Mouse (Mus musculus): ENCODE results near the gene Larp1b. TPM values are rescaled to one million over a fixed set of nuclear protein-coding genes. Genes with fewer than 3 reads are reported as not detected.

Gene Larp1b
- polyA plus RNA-seq, 1 experiment from 2014 or later: 16.0 TPM

GRCm38 (mm10) chr3:40980758-40981157 is 31.1 kb downstream of the Larp1b start:
- Histone ChIP-seq H3K9ac (no peak overlapping the region), H3K4me2 (no peak overlapping the region), H3K4me1 (replicated peaks) (no peaks in the 10 kb centered on the region), H3K9me3 (replicated peaks) (no peaks in the 10 kb centered on the region), H3K27me3 (no peaks in the 10 kb centered on the region), H3K36me3 (no peaks in the 10 kb centered on the region), H3K27ac (no peak overlapping the region), H3K4me3 (no peak overlapping the region)
- no peak for ATAC-seq (replicated peaks; ENCODE audit: insufficient number of reproducible peaks, insufficient read depth, low FRiP score, low read depth)

GRCm38 (mm10) chr3:40987539-40987938 is 37.9 kb downstream of the Larp1b start:
- H3K4me3 ChIP-seq: no peak overlapping the region
- H3K27me3 ChIP-seq: no peaks in the 10 kb centered on the region
- no peaks in the 10 kb centered on the region for H3K36me3 ChIP-seq
- no peak for ATAC-seq (replicated peaks; ENCODE audit: insufficient number of reproducible peaks, insufficient read depth, low FRiP score, low read depth)
- no peak overlapping the region for H3K27ac ChIP-seq
- no peaks in the 10 kb centered on the region for H3K4me1 ChIP-seq (replicated peaks)
- H3K4me2 ChIP-seq: no peak overlapping the region
- 73% methylated on average over 5 of the region's 5 CpGs for WGBS
- H3K9ac ChIP-seq: no peak overlapping the region
- H3K9me3 ChIP-seq (replicated peaks): no peaks in the 10 kb centered on the region

DNA sequence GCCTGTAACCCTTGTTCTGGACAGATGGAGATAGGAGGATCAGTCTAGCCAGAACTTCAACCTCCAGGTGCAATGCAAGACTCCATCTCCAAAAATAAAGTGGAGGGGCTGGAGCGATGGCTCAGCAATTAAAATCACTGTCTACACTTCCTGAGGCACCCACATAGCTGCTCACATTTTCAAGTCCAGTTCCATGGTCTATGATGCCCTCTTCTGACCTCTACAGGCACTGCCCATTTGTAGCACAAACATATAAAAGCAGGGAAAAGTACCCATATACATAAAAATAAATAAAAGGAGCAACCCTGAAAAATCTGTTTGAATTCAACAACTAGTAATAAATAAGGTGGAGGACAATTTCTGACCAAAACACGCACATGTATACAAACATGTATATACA is 39.1 kb downstream of the Larp1b start:
- Histone ChIP-seq H3K4me1 (replicated peaks) (no peaks in the 10 kb centered on the region), H3K9ac (no peak overlapping the region), H3K27me3 (no peaks in the 10 kb centered on the region), H3K27ac (no peak overlapping the region), H3K4me2 (no peak overlapping the region), H3K4me3 (no peak overlapping the region), H3K9me3 (replicated peaks) (no peaks in the 10 kb centered on the region), H3K36me3 (no peaks in the 10 kb centered on the region)
- WGBS: 60% methylated on average over 2 of the region's 2 CpGs
- no peak for ATAC-seq (replicated peaks; ENCODE audit: insufficient number of reproducible peaks, insufficient read depth, low FRiP score, low read depth)

- Histone ChIP-seq H3K4me2 (no peak overlapping the region), H3K4me3 (no peak overlapping the region), H3K27me3 (no peaks in the 10 kb centered on the region), H3K27ac (no peak overlapping the region), H3K4me1 (replicated peaks) (no peaks in the 10 kb centered on the region), H3K9ac (no peak overlapping the region), H3K9me3 (replicated peaks) (no peaks in the 10 kb centered on the region), H3K36me3 (no peaks in the 10 kb centered on the region)
- 66% methylated on average over 3 of the region's 3 CpGs for WGBS
- no peak for ATAC-seq (replicated peaks; ENCODE audit: insufficient number of reproducible peaks, insufficient read depth, low FRiP score, low read depth)
Observed at GRCm38 (mm10) chr3:40991541-40991940, 41.9 kb downstream of the Larp1b start.

DNA sequence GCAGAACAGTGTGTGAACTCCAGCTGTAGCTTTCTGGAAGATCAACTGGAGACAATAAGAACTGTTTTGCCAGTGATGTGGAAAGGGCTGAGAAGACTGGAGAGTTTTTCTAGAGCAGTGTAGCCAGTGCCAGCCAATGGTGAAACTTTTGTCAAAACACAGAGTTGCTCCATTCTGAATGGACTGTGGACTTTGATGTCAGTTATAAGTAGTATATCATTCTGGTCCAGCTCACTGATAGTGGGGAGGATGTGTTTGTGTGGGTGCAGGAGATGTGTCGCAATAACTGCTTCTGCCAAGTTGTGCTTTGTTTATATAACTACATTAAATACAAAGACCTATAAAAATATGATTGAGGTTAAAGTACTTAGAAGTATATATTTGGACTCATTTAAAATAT is 45.5 kb downstream of the Larp1b start:
- no peak overlapping the region for H3K27ac ChIP-seq
- no peak for ATAC-seq (replicated peaks; ENCODE audit: insufficient number of reproducible peaks, insufficient read depth, low FRiP score, low read depth)
- H3K9ac ChIP-seq: no peak overlapping the region
- H3K4me3 ChIP-seq: no peak overlapping the region
- H3K4me1 ChIP-seq (replicated peaks): no peaks in the 10 kb centered on the region
- no peaks in the 10 kb centered on the region for H3K27me3 ChIP-seq
- no peak overlapping the region for H3K4me2 ChIP-seq
- 72% methylated on average over 1 of the region's 1 CpGs for WGBS
- H3K9me3 ChIP-seq (replicated peaks): no peaks in the 10 kb centered on the region
- H3K36me3 ChIP-seq: no peaks in the 10 kb centered on the region

- H3K9me3 ChIP-seq (replicated peaks): no peaks in the 10 kb centered on the region
- 74% methylated on average over 8 of the region's 8 CpGs for WGBS
- no peak overlapping the region for H3K27ac ChIP-seq
- H3K27me3 ChIP-seq: no peaks in the 10 kb centered on the region
- H3K4me2 ChIP-seq: no peak overlapping the region
- H3K9ac ChIP-seq: no peak overlapping the region
- H3K4me1 ChIP-seq (replicated peaks): no peaks in the 10 kb centered on the region
- H3K36me3 ChIP-seq: no peaks in the 10 kb centered on the region
- no peak overlapping the region for H3K4me3 ChIP-seq
- no peak for ATAC-seq (replicated peaks; ENCODE audit: insufficient number of reproducible peaks, insufficient read depth, low FRiP score, low read depth)
Observed at GRCm38 (mm10) chr3:41009315-41009714, 59.7 kb downstream of the Larp1b start.

DNA sequence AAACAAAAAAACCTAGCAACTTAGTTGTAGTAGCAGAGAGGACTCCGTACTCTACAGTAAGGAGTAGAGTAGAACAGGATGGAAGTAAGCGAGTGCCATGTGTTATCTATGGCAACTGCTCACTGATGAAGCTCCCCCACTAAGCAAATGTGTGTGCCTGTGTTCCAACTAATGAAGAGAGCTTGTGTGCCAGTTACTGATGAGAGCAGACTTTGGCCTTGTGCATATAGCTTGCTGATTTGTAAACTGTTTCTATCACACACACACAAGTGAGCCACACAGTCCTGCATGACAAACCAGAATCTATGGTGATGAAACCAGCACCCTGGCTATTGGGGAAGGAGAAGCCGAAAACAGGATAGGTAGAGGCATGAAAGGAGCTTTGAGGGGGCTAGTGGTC is 60.4 kb downstream of the Larp1b start:
- Histone ChIP-seq H3K9ac (no peak overlapping the region), H3K9me3 (replicated peaks) (no peaks in the 10 kb centered on the region), H3K4me3 (no peak overlapping the region), H3K4me2 (no peak overlapping the region), H3K27me3 (no peaks in the 10 kb centered on the region), H3K36me3 (no peaks in the 10 kb centered on the region), H3K27ac (no peak overlapping the region), H3K4me1 (replicated peaks) (no peaks in the 10 kb centered on the region)
- ATAC-seq (replicated peaks; ENCODE audit: insufficient number of reproducible peaks, insufficient read depth, low FRiP score, low read depth): no peak
- 89% methylated on average over 3 of the region's 3 CpGs for WGBS

- Histone ChIP-seq H3K9ac (no peak overlapping the region), H3K9me3 (replicated peaks) (no peaks in the 10 kb centered on the region), H3K27me3 (no peaks in the 10 kb centered on the region), H3K4me2 (no peak overlapping the region), H3K4me1 (replicated peaks) (no peaks in the 10 kb centered on the region), H3K27ac (no peak overlapping the region), H3K36me3 (no peaks in the 10 kb centered on the region), H3K4me3 (no peak overlapping the region)
- 76% methylated on average over 6 of the region's 6 CpGs for WGBS
- ATAC-seq (replicated peaks; ENCODE audit: insufficient number of reproducible peaks, insufficient read depth, low FRiP score, low read depth): no peak
Observed at GRCm38 (mm10) chr3:41010701-41011100, 61.1 kb downstream of the Larp1b start.

- 93% methylated on average over 7 of the region's 7 CpGs for WGBS
- no peaks in the 10 kb centered on the region for H3K27me3 ChIP-seq
Observed at GRCm38 (mm10) chr3:41012451-41012850, 62.8 kb downstream of the Larp1b start.

GRCm38 (mm10) chr3:41014946-41015345 is 65.3 kb downstream of the Larp1b start:
- Histone ChIP-seq H3K27me3 (no peaks in the 10 kb centered on the region), H3K9me3 (replicated peaks) (no peaks in the 10 kb centered on the region), H3K4me2 (no peak overlapping the region), H3K27ac (no peak overlapping the region), H3K36me3 (no peaks in the 10 kb centered on the region), H3K4me1 (replicated peaks) (no peaks in the 10 kb centered on the region), H3K9ac (no peak overlapping the region), H3K4me3 (no peak overlapping the region)
- ATAC-seq (replicated peaks; ENCODE audit: insufficient number of reproducible peaks, insufficient read depth, low FRiP score, low read depth): no peak
- WGBS: 78% methylated on average over 6 of the region's 6 CpGs

More at GRCm38 (mm10) chr3:41012451-41012850, 62.8 kb downstream of the Larp1b start:
- Histone ChIP-seq H3K4me2 (no peak overlapping the region), H3K9ac (no peak overlapping the region), H3K36me3 (no peaks in the 10 kb centered on the region), H3K4me1 (replicated peaks) (no peaks in the 10 kb centered on the region), H3K9me3 (replicated peaks) (no peaks in the 10 kb centered on the region), H3K27ac (no peak overlapping the region), H3K4me3 (no peak overlapping the region)
- ATAC-seq (replicated peaks; ENCODE audit: insufficient number of reproducible peaks, insufficient read depth, low FRiP score, low read depth): no peak

DNA sequence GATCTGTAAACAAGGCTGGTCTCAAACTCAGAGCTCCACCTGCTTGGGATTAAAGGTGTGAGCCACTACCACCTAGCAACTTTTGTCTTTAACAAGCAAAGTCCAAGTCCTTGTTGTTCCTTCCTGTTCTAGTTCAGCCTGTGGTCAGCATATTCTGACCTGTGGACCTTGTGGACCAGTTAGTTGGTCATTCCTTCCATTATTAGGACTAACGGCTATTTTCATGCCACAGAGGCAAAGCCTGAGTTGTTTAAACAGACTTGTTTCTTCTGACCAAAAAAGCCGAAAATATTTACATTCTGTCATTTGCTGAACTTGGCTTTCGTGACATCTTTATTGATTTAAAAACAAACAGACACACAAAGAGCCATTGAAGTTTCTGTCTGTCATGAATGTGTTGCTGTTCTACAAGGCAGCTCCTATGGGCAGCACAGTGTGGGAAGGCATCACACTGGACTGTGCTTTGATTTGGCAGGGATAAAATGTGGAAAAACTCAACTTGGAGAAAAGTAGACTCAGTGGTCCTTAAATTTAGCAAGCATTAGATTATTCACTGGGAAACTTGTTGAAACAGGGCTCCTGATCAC is 68.5 kb downstream of the Larp1b start:
- H3K9me3 ChIP-seq (replicated peaks): no peaks in the 10 kb centered on the region
- H3K4me1 ChIP-seq (replicated peaks): no peaks in the 10 kb centered on the region
- ATAC-seq (replicated peaks; ENCODE audit: insufficient number of reproducible peaks, insufficient read depth, low FRiP score, low read depth): no peak
- H3K36me3 ChIP-seq: no peaks in the 10 kb centered on the region
- H3K27ac ChIP-seq: no peak overlapping the region
- no peak overlapping the region for H3K4me3 ChIP-seq
- no peaks in the 10 kb centered on the region for H3K27me3 ChIP-seq
- no peak overlapping the region for H3K9ac ChIP-seq
- 80% methylated on average over 3 of the region's 3 CpGs for WGBS
- H3K4me2 ChIP-seq: no peak overlapping the region

DNA sequence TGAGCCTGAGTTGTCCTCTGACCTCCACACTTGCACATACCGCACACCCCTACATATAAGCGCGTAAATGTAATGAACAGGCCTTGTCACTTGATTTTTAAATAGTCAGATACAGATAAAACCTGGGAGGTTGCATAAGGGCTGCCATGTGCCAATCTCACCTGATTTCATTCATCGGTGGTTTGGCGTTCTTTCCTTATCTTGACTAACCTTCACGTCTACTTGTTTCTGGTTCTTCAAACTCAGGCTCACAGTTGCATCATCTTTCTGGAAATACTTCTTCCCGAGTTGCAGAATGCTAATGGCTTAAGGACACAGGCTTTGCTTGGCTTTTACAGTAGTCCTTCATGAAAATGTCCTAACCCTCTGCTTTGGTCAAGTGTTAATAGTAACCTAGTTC is 71.1 kb downstream of the Larp1b start:
- ATAC-seq (replicated peaks; ENCODE audit: insufficient number of reproducible peaks, insufficient read depth, low FRiP score, low read depth): no peak
- H3K27ac ChIP-seq: no peak overlapping the region
- no peak overlapping the region for H3K4me3 ChIP-seq
- H3K36me3 ChIP-seq: no peaks in the 10 kb centered on the region
- no peak overlapping the region for H3K4me2 ChIP-seq
- WGBS: 79% methylated on average over 7 of the region's 7 CpGs
- no peaks in the 10 kb centered on the region for H3K27me3 ChIP-seq
- H3K4me1 ChIP-seq (replicated peaks): no peaks in the 10 kb centered on the region
- no peaks in the 10 kb centered on the region for H3K9me3 ChIP-seq (replicated peaks)
- H3K9ac ChIP-seq: no peak overlapping the region

All from heart, embryonic 15.5 days (tissue).